Mouse (Mus musculus): ENCODE data around the gene Gm20388. TPM values are rescaled to one million over a fixed set of nuclear protein-coding genes. Genes with fewer than 3 reads are reported as not detected.

The Gm20388 gene
- total RNA-seq, 2 experiments from 2014 or later, result 11.4 to 18.1 TPM

DNA sequence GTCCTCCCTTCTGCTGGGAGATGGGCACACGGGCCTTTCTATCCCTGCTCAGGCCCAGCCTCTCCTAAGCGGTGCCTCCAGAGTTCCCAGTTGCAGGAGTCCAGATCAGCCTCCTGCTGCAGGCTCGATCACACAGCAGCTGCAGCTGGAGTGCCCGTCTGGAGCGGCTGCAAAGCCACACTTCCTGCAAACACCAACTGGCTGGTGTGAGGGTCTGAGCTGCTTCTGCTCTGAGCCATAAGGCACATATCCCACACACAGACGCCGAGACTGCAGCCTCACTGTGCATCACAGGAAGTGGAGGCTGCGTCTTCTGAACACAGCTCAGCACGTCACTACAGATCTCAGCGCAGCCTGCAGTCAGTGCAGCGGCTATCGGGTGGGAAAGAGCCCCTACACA is 2756.2 kb downstream of the Gm20388 start:
- ATAC-seq (replicated peaks; ENCODE audit: low FRiP score, low TSS enrichment, poor library complexity, severe bottlenecking), result peak; percentile 17

DNA sequence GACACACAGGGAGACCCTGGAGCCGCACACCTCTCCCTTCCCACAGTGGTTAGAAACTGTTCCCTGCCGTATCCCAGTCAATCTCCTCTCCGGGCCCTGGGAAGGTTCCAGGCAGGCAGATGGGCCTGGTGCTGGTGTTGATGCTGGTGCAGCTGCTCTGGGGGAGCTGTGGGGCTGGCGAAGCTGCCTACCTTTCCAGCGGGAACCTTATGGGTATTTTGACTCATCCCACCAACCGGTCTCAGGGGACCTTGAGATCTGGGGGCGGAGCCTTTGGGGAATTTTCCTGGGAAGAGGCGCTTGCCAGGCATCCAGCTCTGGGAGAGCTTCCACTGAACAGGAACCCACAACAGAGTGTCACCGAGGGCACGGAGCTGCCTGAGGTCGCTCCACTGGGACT is 2757.2 kb downstream of the Gm20388 start:
- ATAC-seq (replicated peaks; ENCODE audit: low FRiP score, low TSS enrichment, poor library complexity, severe bottlenecking), result no peak

DNA sequence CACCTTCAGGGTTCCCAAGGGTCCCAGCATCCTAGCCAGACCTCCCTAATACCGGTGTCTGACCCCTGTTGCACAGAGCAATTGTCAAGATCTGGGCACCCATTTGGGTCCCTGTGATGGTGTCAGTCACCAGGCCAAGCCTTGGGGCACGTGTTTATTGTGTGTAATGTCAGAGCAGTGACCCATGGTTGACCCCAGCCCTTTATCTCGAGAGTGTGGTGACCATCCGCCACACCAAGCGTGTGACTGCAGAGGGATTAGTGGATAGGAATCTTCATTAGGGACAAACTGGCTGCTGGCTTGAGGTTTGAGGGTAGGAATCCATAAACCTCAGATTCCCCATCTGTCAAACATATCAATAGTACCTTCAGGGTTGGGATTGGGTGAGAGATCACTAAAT is 2758.7 kb downstream of the Gm20388 start:
- ATAC-seq (replicated peaks; ENCODE audit: low FRiP score, low TSS enrichment, poor library complexity, severe bottlenecking), result no peak

DNA sequence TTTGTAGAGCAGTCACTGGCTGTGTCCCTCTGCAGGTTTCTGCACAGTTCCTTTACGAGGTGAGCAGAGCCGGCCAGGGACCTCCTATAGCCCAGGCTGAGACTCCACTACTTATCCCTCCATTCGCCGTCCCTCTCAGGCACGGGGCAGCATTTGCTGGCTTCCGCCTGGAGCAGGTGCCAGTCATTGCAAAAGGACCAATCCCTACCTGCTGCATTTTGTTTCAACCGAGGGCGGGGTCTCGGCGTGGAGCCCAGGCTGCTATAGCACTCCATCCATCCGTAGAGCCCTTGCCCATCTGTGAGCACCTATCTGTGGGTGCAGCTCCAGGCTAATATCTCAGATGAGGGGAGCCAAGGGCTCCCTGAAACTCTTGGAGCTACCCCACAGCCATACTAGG is 2759.4 kb downstream of the Gm20388 start:
- ATAC-seq (replicated peaks; ENCODE audit: low FRiP score, low TSS enrichment, poor library complexity, severe bottlenecking), result no peak

DNA sequence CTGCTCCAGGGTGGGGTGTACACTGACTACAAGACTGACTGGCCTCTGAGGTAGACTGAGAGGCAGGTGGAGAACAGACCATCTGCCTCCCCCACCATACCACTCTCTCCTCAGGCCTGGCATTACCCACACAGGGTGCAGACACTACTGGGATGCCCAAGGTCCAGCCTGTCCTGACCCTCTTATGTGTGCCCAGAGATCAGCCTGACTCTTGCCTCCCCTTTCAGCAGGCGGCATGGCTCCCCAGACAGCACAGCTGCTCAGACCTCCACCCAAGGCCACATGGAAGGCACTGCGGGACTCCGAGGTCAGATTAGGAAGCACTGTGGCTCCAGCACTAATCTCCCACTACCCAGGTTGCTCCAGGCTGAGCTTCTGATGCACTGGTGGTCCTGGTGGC is 2760.1 kb downstream of the Gm20388 start:
- ATAC-seq (replicated peaks; ENCODE audit: low FRiP score, low TSS enrichment, poor library complexity, severe bottlenecking), result no peak

DNA sequence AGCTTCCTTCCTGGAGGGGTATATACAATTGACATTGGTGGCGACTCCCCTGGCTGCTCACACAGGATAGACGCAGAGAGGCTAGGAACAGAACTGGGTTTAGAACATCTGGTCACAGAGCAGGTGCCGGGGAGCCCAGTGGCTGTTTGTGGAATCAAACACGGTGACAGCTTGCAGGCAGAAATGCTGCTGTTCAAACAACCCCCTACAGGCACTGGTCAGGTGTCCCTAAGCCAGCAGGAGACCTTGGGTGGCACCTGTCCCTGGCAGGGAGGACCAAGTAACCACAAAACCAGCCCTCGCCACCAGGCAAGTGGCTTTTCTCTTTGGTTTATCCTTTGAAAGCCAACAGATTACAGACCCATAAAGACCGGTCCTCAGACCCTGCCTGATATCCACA is 2761.3 kb downstream of the Gm20388 start:
- ATAC-seq (replicated peaks; ENCODE audit: low FRiP score, low TSS enrichment, poor library complexity, severe bottlenecking), result no peak

DNA sequence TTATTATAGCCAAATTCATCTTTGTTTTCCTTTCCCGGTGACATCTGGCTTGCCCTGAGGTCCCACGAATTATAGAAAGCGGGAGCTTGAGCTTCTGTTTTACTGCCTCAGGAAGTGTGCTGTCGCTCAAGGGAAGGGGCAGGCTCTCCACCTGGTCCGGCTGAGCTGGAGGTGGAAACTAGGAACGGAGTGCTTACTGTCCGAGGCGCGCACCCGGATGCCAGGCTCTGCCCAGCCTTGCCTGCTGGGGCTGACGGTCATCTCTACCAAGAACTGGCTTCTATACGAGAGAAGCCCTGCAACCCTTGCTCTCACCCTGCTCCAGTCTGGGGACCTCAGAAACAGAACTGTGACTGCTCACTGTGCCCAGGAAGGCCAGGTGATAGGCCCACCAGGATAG is 2763.3 kb downstream of the Gm20388 start:
- no peak for ATAC-seq (replicated peaks; ENCODE audit: low FRiP score, low TSS enrichment, poor library complexity, severe bottlenecking)

DNA sequence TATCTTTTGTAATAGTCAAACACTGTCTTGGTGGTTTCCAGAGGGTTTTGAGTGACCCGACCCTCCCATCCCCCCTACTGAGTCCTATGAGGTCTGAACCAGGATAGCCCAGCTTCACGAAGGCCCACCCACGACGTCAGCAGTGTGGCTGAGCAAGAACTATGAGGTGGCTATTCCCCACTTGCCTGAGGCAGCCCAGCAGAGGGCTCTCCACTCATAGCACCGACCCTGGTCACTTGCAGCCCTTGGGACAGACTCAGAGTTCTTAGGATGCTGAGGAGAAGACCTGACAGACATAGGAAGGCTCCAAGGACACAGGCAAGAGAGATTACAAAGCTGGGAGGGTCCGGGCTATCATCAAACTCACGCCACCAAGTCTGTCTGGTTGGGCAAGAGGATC is 2764.4 kb downstream of the Gm20388 start:
- ATAC-seq (replicated peaks; ENCODE audit: low FRiP score, low TSS enrichment, poor library complexity, severe bottlenecking), result no peak

DNA sequence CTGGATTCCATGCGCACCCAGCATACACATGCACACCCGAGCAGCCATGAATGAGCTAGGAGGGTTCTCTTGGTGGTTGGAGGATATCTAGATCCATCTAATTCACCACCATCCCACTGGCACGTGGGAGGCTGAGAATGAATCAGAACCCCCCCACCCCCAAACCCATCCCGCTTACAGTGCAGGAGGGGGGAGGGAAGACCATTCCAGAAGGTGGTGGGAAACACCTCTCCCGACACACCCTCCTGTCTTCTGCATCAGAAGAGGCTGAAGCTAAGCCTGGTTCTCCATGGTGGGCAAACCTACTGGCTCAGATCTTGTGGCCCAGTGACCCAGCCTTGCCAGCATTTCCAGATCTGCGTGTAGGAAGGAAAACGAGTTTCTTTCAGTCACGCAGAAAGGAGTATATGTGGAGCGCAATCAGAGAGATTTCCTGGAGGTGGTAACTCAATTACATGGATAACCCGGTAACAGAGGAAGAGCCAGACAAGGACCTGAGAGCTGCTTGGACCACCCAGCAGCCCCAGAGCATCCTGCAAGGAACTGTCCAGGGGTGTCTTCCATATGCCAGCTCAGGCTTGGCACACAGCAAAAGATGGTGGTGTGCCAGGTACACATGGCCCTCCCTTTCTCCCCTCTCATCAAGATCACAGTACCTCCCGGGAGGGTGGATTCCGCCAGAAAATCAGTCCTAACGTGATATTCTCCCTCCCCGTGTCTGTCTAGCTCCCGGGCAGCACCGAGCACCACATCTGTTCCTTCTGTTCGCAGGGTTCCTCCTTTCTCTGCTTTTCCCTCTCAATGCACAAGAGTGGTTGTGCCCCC is 2765.2 kb downstream of the Gm20388 start:
- no peak for ATAC-seq (replicated peaks; ENCODE audit: low FRiP score, low TSS enrichment, poor library complexity, severe bottlenecking)

DNA sequence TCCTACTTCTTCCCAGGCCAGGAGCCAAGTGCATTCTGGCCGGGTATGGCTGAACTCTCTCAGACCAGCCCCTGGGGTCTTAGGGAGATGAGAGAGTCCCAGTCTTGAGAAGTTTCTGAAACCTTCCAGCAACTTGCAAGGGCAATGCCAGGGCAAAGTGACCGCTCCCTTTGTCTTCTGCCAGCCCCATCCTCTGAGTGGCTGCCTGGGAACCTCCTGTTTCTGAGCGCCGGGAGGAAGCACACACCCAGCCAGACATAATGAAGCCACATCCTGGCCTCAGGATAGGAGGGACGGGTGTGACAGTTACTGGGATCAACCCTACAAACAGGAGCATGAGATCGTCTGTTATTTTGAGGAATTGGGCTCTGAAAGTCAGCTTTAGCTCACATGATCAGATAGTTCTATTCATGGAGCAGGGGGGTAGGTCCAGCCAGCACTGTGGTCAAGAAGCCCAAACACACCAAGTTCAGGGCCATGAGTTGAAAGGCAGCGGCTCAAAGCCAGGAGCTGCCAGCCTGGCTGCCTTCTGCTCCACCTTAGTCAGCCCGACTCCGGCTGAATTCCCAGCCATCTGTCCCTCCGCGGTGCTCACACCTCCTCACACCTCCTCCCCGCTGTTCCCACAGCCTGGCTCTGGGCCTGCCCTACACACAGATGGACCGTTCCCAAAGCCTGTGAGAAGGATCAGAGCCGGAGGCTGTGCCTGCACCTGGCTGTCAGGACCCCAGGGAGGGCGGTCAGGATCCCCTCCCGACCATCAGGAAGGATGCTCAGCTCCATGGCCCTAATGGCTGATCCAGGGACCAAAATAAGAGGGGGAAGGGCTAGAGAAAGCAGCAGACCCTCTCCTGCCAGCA is 2766.2 kb downstream of the Gm20388 start:
- 0 out of 2 replicates have a peak, but pooled peaks have one; percentile 5 for ATAC-seq (replicated peaks; ENCODE audit: low FRiP score, low TSS enrichment, poor library complexity, severe bottlenecking)

DNA sequence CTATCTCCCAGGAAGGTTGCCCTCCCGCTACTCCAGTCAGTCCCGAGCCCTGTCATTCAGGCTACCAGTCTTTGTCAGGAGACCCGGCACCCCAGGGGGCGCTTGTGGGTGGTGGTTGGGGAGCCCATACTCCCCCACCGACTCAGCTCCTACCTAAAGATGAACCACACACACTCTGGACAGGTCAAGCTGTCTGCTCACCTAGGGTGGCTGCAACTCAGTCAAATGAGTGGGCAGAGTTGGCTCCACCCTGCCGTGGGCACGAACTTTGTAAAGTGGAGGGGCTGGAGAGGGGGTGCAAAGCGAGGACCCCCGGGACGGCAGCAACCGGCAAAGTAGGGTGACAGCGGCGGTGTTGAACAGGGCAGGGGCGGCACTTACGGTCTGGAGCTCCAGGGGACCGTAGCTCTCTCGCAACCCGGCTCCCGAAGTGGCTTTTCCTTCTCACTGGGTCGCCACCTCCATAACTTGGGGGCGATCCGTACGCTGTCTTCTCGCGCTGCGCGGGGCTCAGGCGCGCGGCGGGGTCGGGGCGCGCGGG is 2766.9 kb downstream of the Gm20388 start:
- ATAC-seq (replicated peaks; ENCODE audit: low FRiP score, low TSS enrichment, poor library complexity, severe bottlenecking), result no peak

DNA sequence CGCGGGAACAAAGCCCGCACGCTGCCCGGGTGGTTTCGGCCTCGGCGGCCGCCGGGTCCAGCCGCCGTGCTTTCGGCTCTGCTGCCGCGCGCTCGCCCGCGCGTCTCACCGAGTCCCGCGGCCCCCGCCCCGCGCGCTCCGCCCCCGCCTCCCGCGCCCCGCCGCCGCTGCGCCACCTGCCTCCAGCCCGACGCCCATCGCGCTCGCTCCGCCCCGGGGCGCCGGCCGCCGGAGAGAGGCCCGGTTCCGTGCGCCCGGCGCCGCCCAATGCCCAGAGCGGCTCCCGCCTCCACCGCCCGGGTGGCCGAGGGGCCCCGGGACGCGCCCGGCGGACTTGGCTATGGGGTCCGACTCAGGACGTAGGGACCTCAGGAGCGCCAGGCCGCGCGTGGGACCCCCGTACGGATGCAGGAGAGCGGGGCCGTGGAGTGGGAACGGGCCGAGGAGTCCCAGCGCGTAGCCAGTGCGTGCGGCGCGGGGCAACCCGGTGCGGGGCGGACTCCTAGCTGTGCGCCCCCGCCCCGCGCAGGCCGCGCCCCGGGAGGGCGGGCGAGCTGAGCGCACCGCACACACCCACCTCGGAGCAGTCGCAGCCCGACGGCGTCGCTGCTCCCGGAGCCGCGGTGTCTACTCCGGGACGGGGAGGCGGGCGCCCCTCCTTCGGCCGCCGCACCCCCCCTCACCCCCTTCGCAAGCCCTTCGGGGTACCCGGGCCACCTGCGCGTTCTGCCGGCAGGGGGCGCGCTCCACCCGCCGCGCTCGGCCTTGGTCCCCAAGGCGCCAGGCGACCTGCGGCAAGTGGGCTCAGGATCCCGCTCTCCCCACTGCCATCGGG is 2767.6 kb downstream of the Gm20388 start:
- ATAC-seq (replicated peaks; ENCODE audit: low FRiP score, low TSS enrichment, poor library complexity, severe bottlenecking), result peak; percentile 13; the same call in 1 of the 2 replicates

DNA sequence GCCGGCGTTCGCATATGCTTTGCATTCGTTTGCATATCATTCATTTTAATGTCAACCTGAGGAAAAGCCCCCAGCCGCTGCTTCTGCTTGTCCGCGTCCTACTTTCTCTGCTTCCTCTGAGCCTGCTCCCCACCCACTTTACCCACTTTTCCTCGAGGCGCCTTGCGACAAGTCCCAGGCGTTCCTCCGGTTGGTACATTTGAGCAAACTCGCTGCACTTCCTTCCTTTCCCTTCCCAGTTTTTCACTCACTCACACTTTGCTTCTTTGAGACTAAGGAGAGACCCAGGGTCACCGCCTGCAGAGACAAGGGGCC is 2768.2 kb downstream of the Gm20388 start:
- ATAC-seq (replicated peaks; ENCODE audit: low FRiP score, low TSS enrichment, poor library complexity, severe bottlenecking), result no peak

DNA sequence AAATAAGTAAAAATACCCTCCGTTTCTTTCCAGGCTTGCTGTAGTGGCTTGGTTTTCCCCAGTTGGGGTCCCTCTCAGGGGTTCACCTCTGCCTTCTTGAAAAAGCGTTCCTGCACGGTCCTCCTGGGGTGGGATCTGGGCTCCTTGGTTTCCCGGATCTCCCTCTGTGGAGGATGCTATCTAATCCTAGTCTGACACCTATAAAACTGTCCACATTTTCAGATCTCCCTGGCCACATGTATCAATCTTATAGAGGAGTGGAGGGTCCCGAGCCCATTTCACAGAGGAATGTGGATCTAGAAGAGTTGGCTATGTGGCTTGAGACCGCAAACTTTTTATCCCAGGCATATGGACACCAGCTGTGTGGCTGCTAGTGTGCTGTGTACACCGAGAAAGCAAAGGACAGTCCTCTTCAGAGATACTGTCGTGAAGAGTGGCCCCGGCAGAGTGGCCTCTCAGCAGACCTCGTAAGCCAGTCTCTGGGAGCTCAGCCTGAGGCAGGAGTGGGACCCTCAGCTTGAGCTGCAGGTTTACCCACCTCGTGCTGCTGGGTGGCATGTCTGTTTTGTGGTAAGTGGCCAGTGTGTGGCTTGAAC is 2768.8 kb downstream of the Gm20388 start:
- ATAC-seq (replicated peaks; ENCODE audit: low FRiP score, low TSS enrichment, poor library complexity, severe bottlenecking), result no peak

DNA sequence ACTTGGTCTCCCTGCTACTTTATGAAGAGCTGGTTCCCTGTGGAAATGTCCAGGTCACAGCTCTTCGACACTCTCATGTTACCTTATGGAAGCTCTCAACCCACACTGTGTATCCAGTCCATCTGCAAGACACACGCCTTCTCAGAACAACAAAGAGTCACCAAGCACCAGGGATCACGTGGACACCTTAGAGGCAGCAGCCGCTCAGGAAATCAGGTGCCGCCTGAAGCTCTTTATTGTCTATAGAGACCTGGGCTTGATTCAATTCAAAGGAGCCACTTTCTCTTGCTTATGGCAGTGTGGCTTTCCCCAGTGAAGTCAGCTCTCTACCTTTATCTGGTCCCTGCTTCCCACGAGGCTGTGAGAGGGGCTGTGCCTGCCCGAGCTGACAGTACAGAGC is 2769.5 kb downstream of the Gm20388 start:
- no peak for ATAC-seq (replicated peaks; ENCODE audit: low FRiP score, low TSS enrichment, poor library complexity, severe bottlenecking)

DNA sequence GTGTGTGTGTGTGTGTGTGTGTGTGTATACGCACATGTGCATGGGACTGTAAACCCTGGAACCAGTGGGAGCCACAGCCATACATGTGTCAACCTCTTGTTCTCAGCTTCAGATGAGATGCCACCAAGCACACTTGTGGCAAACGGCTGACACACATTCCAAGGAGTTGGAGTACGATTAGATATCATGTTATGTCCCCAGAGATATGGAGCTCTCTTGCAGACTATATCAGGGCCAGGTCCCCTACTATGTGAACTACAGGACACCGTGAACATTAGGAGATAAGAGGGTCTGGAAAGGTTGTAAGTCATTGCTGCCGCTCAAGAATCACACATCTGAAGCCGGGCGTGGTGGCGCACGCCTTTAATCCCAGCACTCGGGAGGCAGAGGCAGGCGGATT is 2772.2 kb downstream of the Gm20388 start:
- ATAC-seq (replicated peaks; ENCODE audit: low FRiP score, low TSS enrichment, poor library complexity, severe bottlenecking), result peak; percentile 57

DNA sequence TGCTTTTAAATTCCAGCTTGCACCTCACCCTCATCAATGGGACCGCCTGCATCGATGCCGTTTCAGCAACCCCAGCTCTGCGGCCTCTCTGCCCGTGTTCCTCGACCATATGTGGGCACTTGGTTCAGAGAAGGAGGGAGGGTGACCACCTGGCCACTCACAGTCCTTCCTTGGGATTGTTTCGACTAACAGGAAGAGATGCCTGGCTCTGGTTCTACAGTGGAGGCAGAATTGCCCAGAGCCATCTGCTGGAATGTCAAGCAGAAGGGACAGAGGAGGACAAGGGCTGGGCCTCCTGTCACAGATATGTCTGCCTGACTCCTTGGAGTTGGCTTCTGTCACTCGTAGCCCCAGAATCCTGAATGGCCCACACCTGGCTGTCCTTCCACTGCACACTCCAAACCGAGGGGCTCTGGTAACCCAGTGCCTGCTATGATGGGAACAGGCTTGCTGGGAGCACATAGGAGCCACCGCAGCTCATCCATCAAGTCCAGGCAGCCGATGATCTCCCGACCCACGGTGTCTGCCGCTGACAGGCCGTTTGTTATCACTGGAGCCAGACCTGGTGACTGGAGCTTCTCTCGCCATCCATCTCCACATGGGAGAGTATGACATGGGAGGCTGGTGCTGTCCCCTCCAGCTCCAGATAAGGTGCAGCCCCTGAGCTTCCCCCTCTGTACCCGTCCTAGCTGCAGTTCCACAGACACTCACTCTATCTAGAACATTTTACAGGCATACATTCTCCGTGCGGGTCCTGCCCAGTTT is 2774.6 kb downstream of the Gm20388 start:
- peak; percentile 88 for ATAC-seq (replicated peaks; ENCODE audit: low FRiP score, low TSS enrichment, poor library complexity, severe bottlenecking)

DNA sequence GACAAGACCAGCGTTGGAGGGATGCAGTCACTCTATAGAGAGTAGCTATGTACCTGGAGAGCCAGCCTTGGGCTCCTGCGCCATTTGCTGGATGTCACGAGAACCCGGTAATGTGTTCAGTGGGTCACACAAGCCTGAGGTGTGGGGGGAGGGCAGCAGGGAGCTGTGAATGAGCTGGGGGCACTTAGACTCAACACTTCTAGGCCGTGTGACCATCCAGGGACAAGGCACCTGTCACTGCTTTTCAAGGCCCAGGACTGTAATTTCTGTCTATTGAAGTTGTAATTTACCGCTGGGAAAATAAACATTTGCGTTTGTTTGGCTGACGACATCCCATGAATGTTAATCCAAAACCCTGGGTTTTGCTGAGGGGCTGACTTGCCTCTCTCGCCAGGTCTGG is 2776.2 kb downstream of the Gm20388 start:
- no peak for ATAC-seq (replicated peaks; ENCODE audit: low FRiP score, low TSS enrichment, poor library complexity, severe bottlenecking)

DNA sequence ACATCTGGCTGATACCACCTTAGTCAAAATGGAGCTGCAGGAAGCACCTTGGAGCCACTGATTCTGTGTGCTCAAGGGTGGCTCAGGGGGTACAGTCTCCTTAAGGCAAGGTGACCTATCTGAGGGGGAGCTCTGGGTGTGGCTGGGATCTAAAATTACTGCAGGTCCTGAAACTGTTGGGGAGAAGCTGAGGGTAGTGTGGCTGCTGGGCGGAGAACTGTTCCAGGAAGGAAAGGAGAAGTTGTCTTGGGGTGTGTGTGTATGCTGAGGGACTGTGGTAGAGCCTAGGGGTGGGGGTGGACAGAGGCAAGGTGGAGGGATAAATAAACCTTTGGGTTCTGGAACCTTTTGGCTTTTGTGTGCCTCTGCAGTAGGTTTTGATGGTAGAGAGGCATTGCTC is 2778.7 kb downstream of the Gm20388 start:
- no peak for ATAC-seq (replicated peaks; ENCODE audit: low FRiP score, low TSS enrichment, poor library complexity, severe bottlenecking)

All from megakaryocyte-erythroid progenitor cell, adult 5-6 weeks (primary cell).